Mouse (Mus musculus): ENCODE data around the gene 9130023H24Rik. TPM values are rescaled to one million over a fixed set of nuclear protein-coding genes. Genes with fewer than 3 reads are reported as not detected.

9130023H24Rik gene
- polyA plus RNA-seq (2017; shearing (Covaris generic)), result 1.8 TPM

DNA sequence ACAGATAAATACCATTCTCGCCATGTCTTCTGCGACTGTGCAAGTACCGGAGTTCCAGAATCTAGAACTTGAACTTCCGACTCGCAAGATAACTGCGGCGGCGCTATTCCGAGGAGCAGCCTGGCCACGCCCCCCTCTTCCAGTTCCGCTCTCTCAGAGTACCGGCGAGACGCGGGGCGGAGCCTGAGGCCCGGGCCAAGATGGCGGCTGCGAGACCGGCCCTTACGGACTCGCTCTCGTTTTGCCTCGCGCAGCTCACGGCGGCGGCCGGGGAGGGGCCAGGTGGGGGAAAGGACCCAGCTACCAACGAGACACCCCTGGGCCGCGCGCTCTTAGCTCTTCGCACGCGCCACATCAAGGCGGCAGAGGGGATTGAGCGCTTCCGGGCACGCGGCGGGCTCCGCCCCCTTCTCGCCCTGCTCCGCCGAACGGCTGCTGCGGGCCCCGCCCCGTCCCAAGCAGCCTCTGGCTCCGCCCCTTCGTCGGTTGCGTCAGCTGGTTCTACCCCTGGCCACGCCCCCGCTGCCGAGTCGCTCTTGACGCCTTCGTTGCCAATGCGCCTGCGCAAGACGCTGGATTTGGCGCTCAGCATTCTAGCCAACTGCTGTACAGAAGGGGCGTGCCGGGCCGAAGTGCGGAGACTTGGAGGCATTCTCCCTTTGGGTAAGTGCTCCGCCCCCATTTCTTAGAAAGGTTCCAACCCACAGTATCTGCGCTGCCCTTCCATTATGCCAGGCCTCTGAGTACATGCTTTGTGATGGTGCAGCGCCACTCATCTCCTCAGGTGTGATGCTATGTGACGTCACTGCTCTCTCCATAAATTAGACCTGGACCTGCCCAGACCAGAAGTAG lies at the start of gene 9130023H24Rik:
Gene 9130023H24Rik (minus strand): TSS at position 105 of the 852 bp plus-strand sequence.

DNA sequence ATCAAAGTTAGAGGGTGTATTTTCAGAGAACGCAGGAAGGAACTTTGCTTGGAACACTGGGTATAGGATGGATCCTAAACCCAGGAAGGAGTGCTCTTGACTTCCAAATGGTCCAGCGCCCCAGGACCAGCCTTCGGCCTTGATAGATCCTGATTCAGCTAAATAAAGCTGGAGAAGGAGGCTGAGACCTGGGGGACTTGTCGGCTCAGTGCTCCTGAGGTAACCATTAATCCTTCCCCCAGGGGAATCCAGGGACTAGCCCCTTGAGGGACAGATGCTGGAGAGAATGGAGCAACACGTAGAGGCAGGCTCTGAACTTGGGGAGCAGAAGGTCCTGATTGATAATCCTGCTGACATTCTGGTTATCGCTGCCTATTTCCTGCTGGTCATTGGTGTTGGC lies 27.6 kb upstream of the 9130023H24Rik start, which contains the start of gene Slc5a2:
Gene Slc5a2 (plus strand): TSS at position 247 of the 400 bp plus-strand sequence.

DNA sequence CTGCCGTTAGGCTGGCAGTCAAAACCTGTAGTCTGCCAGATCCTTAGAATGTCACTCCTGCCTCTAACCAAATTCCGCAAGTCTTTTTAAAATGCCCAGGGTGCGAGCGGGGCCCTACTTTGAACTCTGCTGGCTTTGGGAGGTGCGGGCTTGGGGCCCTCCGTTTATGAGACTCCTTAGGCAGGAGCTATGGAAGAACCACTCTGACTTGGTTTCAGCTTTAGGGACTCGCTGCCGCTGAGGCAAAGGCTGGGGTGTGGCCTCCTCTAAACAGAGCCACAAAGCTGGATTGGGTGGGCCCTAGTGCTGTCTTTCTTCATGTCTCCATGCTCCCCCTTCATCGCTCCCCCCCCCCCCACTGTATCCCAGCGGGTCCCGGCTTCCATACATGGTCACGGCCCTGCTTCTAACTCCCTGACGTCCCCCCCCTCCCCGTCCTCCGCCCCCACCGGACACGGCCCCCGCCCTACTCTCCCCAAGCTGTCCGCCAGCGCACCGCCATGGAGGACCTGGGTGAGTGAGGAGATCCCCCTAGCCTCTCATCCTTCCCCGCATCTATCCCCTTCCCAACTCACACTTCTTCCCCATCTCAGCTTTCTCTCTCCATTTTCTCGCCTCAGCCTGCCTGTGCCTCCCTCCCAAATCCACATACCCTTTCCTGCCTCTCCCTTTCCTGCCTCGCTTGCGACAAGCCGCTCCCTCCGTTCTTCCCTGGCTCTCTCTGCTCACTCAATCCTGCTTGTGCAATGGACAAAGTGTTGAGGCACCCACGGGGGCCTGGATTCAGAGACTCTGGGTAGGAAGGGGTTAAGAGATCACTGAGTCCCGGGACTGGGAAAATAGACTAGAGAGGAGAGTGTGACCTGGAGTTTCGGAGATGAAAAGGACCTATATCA lies 8.9 kb upstream of the 9130023H24Rik start, which contains the start of gene Tgfb1i1:
Gene Tgfb1i1 (plus strand): TSS at position 317 of the 896 bp plus-strand sequence.

DNA sequence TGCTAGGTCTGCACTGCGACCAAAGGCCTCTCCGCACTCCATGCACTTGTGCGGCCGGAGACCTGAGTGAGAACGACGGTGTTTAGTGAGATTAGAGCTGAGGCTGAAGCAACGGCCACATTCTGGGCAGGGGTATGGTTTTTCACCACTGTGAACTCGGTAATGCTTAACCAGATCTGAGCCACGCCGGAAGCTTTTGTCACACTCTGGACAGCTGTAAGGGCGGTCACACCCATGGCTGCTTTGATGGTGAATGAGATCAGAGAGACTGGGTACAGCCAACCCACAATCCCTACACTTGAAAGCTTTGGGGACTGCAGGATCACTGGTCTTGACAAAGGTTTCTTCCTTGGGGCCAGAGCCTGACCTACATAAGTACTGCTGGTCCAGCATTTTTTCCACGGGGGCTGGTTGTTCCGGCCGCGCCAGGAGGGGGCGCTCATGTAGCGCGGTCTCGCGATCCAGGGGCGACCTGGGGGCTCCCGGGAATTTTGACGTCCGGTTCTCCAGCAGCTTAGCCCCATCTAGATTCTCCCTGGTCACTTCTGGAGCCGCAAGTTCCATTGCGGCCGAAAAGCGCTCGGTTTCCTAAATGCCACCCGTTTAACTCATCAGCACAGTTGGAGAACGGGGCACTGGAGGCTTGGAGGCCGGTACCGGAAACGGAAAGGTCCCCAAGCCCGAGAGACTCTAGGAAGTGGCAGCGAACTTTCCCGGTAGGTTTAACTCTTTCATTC lies 807 bp downstream of the 9130023H24Rik start, which contains the start of gene Armc5:
Gene Armc5 (plus strand): TSS at position 487 of the 737 bp plus-strand sequence.

DNA sequence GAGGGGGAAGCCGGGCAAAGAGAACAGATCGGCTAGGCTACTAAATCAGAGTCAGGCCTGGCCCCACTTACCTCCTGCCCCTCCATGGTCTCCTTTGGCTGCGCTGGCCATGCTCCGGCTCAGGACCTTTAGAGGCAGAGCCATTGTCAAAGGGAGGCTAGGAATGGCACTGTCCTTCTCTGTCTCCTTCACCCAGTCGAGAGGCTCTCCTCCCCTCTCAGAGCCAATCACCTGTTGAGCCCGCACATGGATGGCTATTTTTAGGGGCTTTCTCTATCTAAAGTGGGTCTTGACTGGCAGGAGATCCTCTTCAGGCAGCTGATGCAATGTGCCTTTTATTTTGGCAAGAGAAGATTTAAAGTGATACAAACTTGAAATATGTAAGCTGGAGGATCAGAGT lies 31.7 kb downstream of the 9130023H24Rik start, which contains the start of gene Cox6a2:
Gene Cox6a2 (minus strand): TSS at position 236 of the 400 bp plus-strand sequence.

Other genes with a start within 250 kb of the 9130023H24Rik start
- gene Pycard, start 244.2 kb downstream of the 9130023H24Rik start, polyA plus RNA-seq (2017; shearing (Covaris generic)), result 357 TPM
- not detected for gene Trim72, start 234.1 kb downstream of the 9130023H24Rik start, polyA plus RNA-seq (2017; shearing (Covaris generic))
- gene Itgam, start 175.4 kb downstream of the 9130023H24Rik start, polyA plus RNA-seq (2017; shearing (Covaris generic)), result 1.6 TPM
- not detected for gene Gm49368, start 175.3 kb downstream of the 9130023H24Rik start, polyA plus RNA-seq (2017; shearing (Covaris generic))
- gene Itgax, start 108.5 kb downstream of the 9130023H24Rik start, polyA plus RNA-seq (2017; shearing (Covaris generic)), result 0.32 TPM
- 1.8 TPM for gene Itgad, start 83.7 kb downstream of the 9130023H24Rik start, polyA plus RNA-seq (2017; shearing (Covaris generic))
- not detected for gene Cox6a2, start 31.6 kb downstream of the 9130023H24Rik start, polyA plus RNA-seq (2017; shearing (Covaris generic))
- 6.1 TPM for gene Armc5, start 689 bp downstream of the 9130023H24Rik start, polyA plus RNA-seq (2017; shearing (Covaris generic))
- 1.0 TPM for gene Tgfb1i1, start 8.8 kb upstream of the 9130023H24Rik start, polyA plus RNA-seq (2017; shearing (Covaris generic))
- gene Slc5a2, start 27.6 kb upstream of the 9130023H24Rik start, polyA plus RNA-seq (2017; shearing (Covaris generic)), result not detected
- gene BC017158, start 60.1 kb upstream of the 9130023H24Rik start, polyA plus RNA-seq (2017; shearing (Covaris generic)), result 9.5 TPM
- gene Rgs10, start 180.7 kb upstream of the 9130023H24Rik start, polyA plus RNA-seq (2017; shearing (Covaris generic)), result 372 TPM
- gene Tial1, start 223.7 kb upstream of the 9130023H24Rik start, polyA plus RNA-seq (2017; shearing (Covaris generic)), result 57.6 TPM

Data from CD4-positive, CD25-positive, alpha-beta regulatory T cell, adult 9 weeks (primary cell).